Mouse (Mus musculus) intestine, postnatal 0 days (tissue): ENCODE data around the gene Mphosph10. TPM values are rescaled to one million over a fixed set of nuclear protein-coding genes. Genes with fewer than 3 reads are reported as not detected.

ENCODE experiments used
- ATAC-seq: fragments of 200-750 bp; cut with Nextera tagmentation; 2 replicates; pipeline ENCODE4 v1.8.0; 2017; ENCODE audit warnings: mild to moderate bottlenecking, moderate TSS enrichment, moderate library complexity
- H3K27ac ChIP-seq: fragments of 300-500 bp; sonication (generic); 2 replicates; pipeline ENCODE4 v1.5.1; 2014; ENCODE audit warnings: mild to moderate bottlenecking, low read depth, low read length, moderate library complexity
- H3K27me3 ChIP-seq: fragments of 300-500 bp; sonication (generic); replicated peaks from 2 replicates; pipeline ENCODE4 v1.6.1; 2014; ENCODE audit warnings: low read length, mixed read lengths; ENCODE audit not compliant: control insufficient read depth, insufficient read depth
- H3K36me3 ChIP-seq: fragments of 300-500 bp; sonication (generic); 2 replicates; pipeline ENCODE4 v1.6.1; 2014; ENCODE audit warnings: mild to moderate bottlenecking, moderate library complexity; ENCODE audit not compliant: control insufficient read depth, insufficient read depth
- H3K4me1 ChIP-seq: fragments of 300-500 bp; sonication (generic); replicated peaks from 2 replicates; pipeline ENCODE4 v1.6.1; 2014; ENCODE audit warnings: antibody characterized with exemption, low read length, mixed read lengths; ENCODE audit not compliant: control insufficient read depth, insufficient read depth
- H3K4me2 ChIP-seq: fragments of 300-500 bp; sonication (generic); replicated peaks from 2 replicates; pipeline ENCODE4 v1.6.1; 2014; ENCODE audit warnings: low read depth, mild to moderate bottlenecking, moderate library complexity
- H3K4me3 ChIP-seq: fragments of 300-500 bp; sonication (generic); 2 replicates; pipeline ENCODE4 v1.5.1; 2014; ENCODE audit warnings: low read depth, low read length
- H3K9ac ChIP-seq: fragments of 300-500 bp; sonication (generic); 2 replicates; pipeline ENCODE4 v1.6.1; 2014; ENCODE audit warnings: mild to moderate bottlenecking, low read depth, low read length
- H3K9me3 ChIP-seq: fragments of 300-500 bp; sonication (generic); 2 replicates; pipeline ENCODE4 v1.6.1; 2016; ENCODE audit warnings: mixed run types; ENCODE audit not compliant: control insufficient read depth
- CTCF ChIP-seq: sonication (generic); IDR thresholded peaks from 2 replicates; pipeline ENCODE4 v1.5.1; 2016; ENCODE audit warnings: low read depth, mild to moderate bottlenecking, control low read depth, antibody characterized with exemption, moderate library complexity
- WGBS: fragments of 180-500 bp; shearing (Covaris S2); extraction: QIAGEN DNeasy Blood & Tissue Kit; methylation state at CpG from one replicate; pipeline ENCODE4 v1.1.7; 2014; 5-methylcytosine and 5-hydroxymethylcytosine counted together
- polyA plus RNA-seq: library from polyadenylated mRNA; unstranded; fragments of >200 nt; fragmentation: Nextera tagmentation; extraction: Ambion mirVana; gene quantifications from 2 replicates; pipeline ENCODE4 v1.2.1, GENCODE M21; 2015

Gene Mphosph10
- polyA plus RNA-seq, 1 experiment from 2014 or later: 15.2 TPM

DNA sequence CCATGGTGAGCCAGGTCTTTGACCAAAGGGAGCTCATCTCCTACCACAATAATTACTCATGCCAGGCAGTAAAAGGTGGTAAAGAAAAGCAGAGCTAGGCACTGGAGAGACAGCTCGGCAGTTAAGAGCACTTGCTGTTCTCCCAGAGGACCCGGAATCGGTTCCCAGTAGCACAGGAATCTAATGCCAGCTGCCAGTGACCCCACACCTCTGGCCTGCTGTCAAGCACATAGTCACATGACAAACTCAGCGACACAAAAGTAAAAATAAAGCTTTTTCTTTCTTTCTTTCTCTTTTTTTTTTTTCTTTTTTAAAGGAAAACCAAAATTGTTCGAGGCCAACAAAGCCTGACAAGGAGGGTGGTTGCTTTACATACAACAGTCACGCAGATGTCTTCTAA is 22.2 kb downstream of the Mphosph10 start:
- Histone ChIP-seq H3K4me1 (no peaks in the 10 kb centered on the region), H3K4me2 (no peak overlapping the region), H3K9me3 (no peaks in the 10 kb centered on the region), H3K27me3 (no peaks in the 10 kb centered on the region), H3K9ac (no peak overlapping the region), H3K4me3 (no peak overlapping the region), H3K36me3 (peaks cover 10% of the 10 kb centered on the region), H3K27ac (no peak overlapping the region)
- no peak for ATAC-seq
- TF ChIP-seq CTCF: no peak
- 90% methylated on average over 6 of the region's 6 CpGs for WGBS

DNA sequence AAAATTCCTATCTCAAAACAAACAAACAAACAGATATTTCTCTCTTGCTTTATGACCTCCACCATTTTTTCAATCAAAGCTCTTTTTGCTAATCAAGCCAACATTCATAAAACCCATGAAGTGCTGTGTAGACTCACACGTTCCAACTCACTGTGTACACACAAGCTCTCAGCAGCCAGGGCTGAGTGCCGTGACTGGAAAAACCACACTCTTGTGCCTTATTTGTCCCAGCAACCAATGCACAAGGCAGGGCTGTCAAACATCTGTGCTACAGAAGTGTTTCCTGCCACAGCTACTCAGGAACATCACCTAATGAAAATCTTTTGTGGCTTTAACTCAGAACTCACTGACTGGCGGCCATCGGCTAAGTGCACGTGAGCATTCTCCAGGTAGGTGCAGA is 26.2 kb downstream of the Mphosph10 start:
- no peak for TF ChIP-seq CTCF
- Histone ChIP-seq H3K9me3 (no peaks in the 10 kb centered on the region), H3K36me3 (peaks cover 42% of the 10 kb centered on the region), H3K9ac (no peak overlapping the region), H3K27ac (no peak overlapping the region), H3K27me3 (no peaks in the 10 kb centered on the region), H3K4me1 (no peaks in the 10 kb centered on the region), H3K4me3 (no peak overlapping the region), H3K4me2 (no peak overlapping the region)
- 89% methylated on average over 5 of the region's 5 CpGs for WGBS
- ATAC-seq: no peak

DNA sequence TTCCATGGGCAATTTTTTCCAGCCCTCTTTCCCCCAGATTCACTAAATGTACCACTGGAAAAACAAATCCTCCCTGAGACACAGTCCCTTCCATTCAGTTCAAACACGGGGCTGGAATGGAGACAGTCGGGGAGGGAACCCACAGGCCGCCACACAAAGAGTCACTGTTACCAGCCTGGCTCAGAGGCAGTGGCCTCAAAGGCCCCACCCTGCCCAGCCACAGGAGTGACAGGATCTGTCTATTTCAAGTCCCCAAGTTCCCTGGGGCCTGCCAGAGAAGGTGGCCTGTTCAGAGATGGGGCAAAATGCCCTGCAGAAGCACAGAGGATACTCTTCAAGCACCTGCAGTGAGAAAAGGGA is 31.5 kb downstream of the Mphosph10 start:
- no peak overlapping the region for H3K4me3 ChIP-seq
- WGBS: 41% methylated on average over 3 of the region's 3 CpGs
- no peaks in the 10 kb centered on the region for H3K27me3 ChIP-seq
- H3K9ac ChIP-seq: no peak overlapping the region
- H3K4me1 ChIP-seq: no peaks in the 10 kb centered on the region
- TF ChIP-seq CTCF: no peak
- no peak overlapping the region for H3K4me2 ChIP-seq
- H3K9me3 ChIP-seq: no peaks in the 10 kb centered on the region
- no peak overlapping the region for H3K27ac ChIP-seq
- ATAC-seq: peak; percentile 76
- peaks cover 56% of the 10 kb centered on the region for H3K36me3 ChIP-seq

DNA sequence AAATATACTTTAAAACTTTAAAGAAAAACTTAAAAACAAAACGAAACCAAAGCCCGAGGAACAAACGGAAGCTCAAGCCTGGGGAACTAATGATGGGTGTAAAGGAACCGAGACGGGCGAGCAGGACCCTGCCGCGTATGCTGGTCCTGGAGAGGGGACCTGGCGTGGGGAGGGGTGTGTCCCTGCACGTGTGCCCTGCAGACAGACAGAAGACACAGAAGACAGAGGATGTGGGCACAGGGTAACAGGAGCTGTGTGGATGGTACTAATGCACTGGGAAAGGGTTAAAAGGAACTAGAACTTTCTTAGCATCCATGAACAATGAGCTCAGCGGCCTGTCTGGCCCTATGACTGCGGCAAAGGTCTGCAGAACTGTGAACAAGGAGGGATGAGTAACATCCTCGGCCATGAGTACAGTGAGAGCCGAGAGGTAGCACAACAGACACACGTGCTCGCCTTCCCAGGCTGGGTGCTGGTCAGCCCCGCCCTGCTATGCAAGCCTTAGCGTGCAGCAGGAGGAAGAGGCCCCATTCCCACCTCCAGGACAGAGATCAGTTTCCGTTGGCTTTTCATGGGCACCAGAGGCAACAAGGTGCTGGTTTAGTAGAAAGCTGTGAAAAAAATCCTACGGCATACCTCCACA is 32.0 kb downstream of the Mphosph10 start:
- Histone ChIP-seq H3K27ac (no peak overlapping the region), H3K4me2 (no peak overlapping the region)

DNA sequence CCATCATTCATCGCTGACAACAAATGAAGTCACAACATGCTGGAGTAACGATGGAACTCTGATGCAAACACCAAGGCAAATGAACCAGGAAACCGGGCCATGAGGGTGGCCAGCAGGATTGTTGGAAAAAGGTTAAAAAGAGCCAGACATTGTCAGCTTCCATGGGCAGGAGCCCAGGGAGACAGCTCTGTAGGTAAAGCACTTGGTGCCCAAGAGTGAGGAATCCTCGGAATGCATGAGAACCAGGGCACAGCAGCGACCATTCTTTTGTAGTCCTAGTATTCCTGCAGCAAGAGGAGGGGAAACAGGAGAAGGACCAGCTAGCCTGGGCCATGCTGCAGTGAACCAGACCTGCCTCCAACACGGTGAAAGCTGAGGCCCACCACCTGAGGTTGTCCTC is 33.4 kb downstream of the Mphosph10 start:
- Histone ChIP-seq H3K36me3 (peaks cover 51% of the 10 kb centered on the region), H3K9ac (no peak overlapping the region), H3K9me3 (no peaks in the 10 kb centered on the region), H3K27ac (no peak overlapping the region), H3K27me3 (no peaks in the 10 kb centered on the region), H3K4me3 (no peak overlapping the region), H3K4me1 (no peaks in the 10 kb centered on the region), H3K4me2 (no peak overlapping the region)
- no peak for ATAC-seq
- WGBS: 82% methylated on average over 6 of the region's 6 CpGs
- TF ChIP-seq CTCF: no peak

More for the DNA sequence above, 32.0 kb downstream of the Mphosph10 start:
- ATAC-seq: peak; percentile 89
- no peaks in the 10 kb centered on the region for H3K27me3 ChIP-seq
- TF ChIP-seq CTCF: no peak
- no peak overlapping the region for H3K9ac ChIP-seq
- peaks cover 56% of the 10 kb centered on the region for H3K36me3 ChIP-seq
- WGBS: 63% methylated on average over 20 of the region's 20 CpGs
- no peak overlapping the region for H3K4me3 ChIP-seq
- no peaks in the 10 kb centered on the region for H3K4me1 ChIP-seq
- H3K9me3 ChIP-seq: no peaks in the 10 kb centered on the region

DNA sequence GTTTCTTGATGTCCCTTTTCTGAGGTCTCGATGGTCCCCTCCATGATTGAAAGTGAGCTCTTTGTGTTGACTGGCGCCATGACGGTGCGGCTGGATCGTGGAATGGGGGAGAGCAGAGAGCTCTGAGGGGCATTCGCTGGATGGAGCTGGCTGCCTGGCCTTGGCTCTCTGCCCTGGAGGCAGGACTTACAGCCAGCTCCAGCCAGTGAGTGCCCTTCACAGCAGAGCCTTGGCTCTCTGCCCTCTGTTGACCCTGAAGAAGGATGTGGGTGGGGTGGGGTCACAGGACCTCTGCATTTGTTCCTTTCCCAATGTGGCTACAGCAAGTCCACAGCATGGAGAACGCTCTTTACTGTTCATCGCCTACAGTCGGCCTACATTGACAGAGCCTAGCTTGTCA is 34.7 kb downstream of the Mphosph10 start:
- no peak for TF ChIP-seq CTCF
- H3K27ac ChIP-seq: no peak overlapping the region
- no peaks in the 10 kb centered on the region for H3K9me3 ChIP-seq
- H3K9ac ChIP-seq: no peak overlapping the region
- H3K4me2 ChIP-seq: no peak overlapping the region
- WGBS: 89% methylated on average over 9 of the region's 9 CpGs
- no peak overlapping the region for H3K4me3 ChIP-seq
- H3K36me3 ChIP-seq: peaks cover 49% of the 10 kb centered on the region
- no peaks in the 10 kb centered on the region for H3K4me1 ChIP-seq
- ATAC-seq: no peak
- H3K27me3 ChIP-seq: no peaks in the 10 kb centered on the region

DNA sequence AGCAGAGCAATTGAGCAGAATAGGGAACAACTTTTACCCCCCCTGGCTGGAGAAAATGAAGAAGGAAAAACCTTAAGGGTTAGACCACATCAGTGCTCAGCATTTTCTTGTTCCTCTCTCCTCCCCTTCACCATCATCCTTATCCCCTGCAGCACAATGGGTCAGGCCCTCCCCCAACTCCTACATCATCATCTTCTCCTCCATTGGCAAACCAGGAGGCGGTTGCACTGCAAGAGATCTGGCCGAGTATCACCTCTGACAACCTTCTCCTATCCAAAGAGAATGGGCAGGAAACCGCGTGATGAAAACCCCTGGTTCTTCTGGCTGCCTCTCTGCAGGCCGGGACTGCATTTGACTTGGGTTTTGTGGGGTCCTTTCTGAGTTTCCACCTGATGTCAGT is 35.4 kb downstream of the Mphosph10 start:
- Histone ChIP-seq H3K4me3 (no peak overlapping the region), H3K9me3 (no peaks in the 10 kb centered on the region), H3K4me1 (no peaks in the 10 kb centered on the region), H3K9ac (no peak overlapping the region), H3K4me2 (no peak overlapping the region), H3K27ac (no peak overlapping the region), H3K36me3 (peaks cover 47% of the 10 kb centered on the region), H3K27me3 (no peaks in the 10 kb centered on the region)
- ATAC-seq: no peak
- TF ChIP-seq CTCF: no peak
- 89% methylated on average over 5 of the region's 5 CpGs for WGBS
